Mouse (Mus musculus) G1E (cell line): ENCODE data around the gene Etl4. TPM values are rescaled to one million over a fixed set of nuclear protein-coding genes. Genes with fewer than 3 reads are reported as not detected.

Experiments
- ATAC-seq: 2 replicates; pipeline ENCODE4 v1.8.0; 2016; ENCODE audit warnings: mild to moderate bottlenecking; ENCODE audit not compliant: insufficient number of reproducible peaks, poor library complexity, low FRiP score, severe bottlenecking; ENCODE audit errors: extremely low read depth
- DNase-seq: peaks from one replicate; pipeline ENCODE4 v3.0.0; 2012; ENCODE audit warnings: low spot score
- H3K27me3 ChIP-seq: 2 replicates; pipeline ENCODE4 v1.6.1; 2012; ENCODE audit warnings: mild to moderate bottlenecking, low read length, inconsistent platforms; ENCODE audit not compliant: insufficient read depth
- H3K36me3 ChIP-seq: replicated peaks from 2 replicates; pipeline ENCODE3; 2012; ENCODE audit warnings: mild to moderate bottlenecking, inconsistent platforms
- H3K4me1 ChIP-seq: 2 replicates; pipeline ENCODE4 v1.6.1; 2012; ENCODE audit warnings: low read depth, low read length, inconsistent platforms, mixed read lengths; ENCODE audit not compliant: insufficient read depth
- H3K4me3 ChIP-seq: 2 replicates; pipeline ENCODE4 v1.5.1; 2012; ENCODE audit warnings: low read depth, mild to moderate bottlenecking, inconsistent platforms, low read length, moderate library complexity, mixed read lengths
- H3K9me3 ChIP-seq: replicated peaks from 2 replicates; pipeline ENCODE4 v1.6.1; 2012; ENCODE audit warnings: inconsistent platforms
- CTCF ChIP-seq: IDR thresholded peaks from 2 replicates; pipeline ENCODE4 v1.5.1; 2012; ENCODE audit warnings: low read depth, low read length, inconsistent platforms, mixed read lengths
- GATA1 ChIP-seq: IDR thresholded peaks from 2 replicates; pipeline ENCODE4 v1.6.1; 2012; ENCODE audit warnings: borderline replicate concordance, low read length, inconsistent platforms, mixed read lengths
- GATA2 ChIP-seq: IDR thresholded peaks from 2 replicates; pipeline ENCODE4 v1.6.1; 2012; ENCODE audit warnings: low read depth, low read length, inconsistent platforms, borderline replicate concordance
- POLR2AphosphoS5 ChIP-seq: IDR thresholded peaks from 2 replicates; pipeline ENCODE4 v1.6.1; 2012; ENCODE audit warnings: low read depth, low read length, inconsistent platforms; ENCODE audit not compliant: insufficient replicate concordance
- TAL1 ChIP-seq: conservative IDR thresholded peaks from 2 replicates; pipeline ENCODE4 v1.6.1; 2012; ENCODE audit warnings: low read depth, low read length, inconsistent platforms, mixed read lengths
- polyA plus RNA-seq: library from polyadenylated mRNA; stranded (reverse); fragments of >175 nt; gene quantifications from 2 replicates; pipeline ENCODE4 v1.2.3, GENCODE M21; 2012
- total RNA-seq, 2 experiments: library from RNA; stranded (forward) in 1 of 2; stranded (reverse) in 1 of 2; fragments of 200-1000 nt in 1 of 2; fragments of >200 nt in 1 of 2; fragmentation: Nextera tagmentation in 1 of 2; gene quantifications; 2 replicates each; pipeline ENCODE4 v1.2.3; 2014 to 2017

Gene Etl4
- total and polyA plus RNA-seq, 3 experiments, result 0.44 TPM; not detected in 2

DNA sequence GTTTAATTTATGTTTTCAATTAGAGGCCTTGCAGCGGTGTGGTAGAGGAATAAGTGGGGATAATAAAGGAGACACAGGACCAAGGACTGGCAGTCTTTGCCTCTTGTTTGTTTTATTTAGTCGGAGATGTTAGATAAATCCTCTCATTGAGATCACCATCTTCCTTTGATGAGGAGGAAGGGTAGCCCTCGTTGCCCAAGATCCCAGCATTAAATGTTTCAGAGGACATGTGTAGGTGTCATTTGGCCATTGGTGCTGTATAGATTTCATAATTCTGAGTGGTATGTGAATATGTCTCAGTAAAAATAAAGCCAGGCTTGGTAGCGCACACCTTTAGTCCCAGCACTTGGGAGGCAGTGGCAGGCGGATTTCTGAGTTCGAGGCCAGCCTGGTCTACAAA, 508.4 kb downstream of the Etl4 start:
- ATAC-seq, result no peak
- Histone ChIP-seq H3K4me1 (no peaks in the 10 kb centered on the region), H3K27me3 (no peaks in the 10 kb centered on the region), H3K4me3 (no peak overlapping the region), H3K9me3 (no peaks in the 10 kb centered on the region), H3K36me3 (no peaks in the 10 kb centered on the region)
- DNase-seq, result no peak
- TF ChIP-seq TAL1 (no peak), GATA1 (no peak), CTCF (no peak), POLR2AphosphoS5 (no peak), GATA2 (no peak)

DNA sequence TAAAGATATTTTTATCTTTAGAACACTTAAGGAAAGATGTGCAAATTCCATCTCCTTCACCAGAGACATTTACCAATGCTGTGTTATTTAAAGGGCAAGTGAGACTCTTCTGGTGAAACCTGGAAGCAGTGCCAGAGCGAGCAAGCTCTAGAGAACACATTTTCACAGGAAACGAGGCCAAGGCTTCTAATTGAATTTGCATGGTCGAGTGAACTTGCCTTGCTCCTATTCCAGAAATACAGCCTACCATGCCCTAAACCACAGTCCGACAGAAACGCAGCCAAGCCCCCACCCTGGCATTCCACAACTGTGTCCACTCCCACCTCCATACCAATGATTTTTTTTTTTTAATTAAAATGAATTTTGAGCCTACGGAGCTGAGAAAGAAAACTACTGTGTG, 510.4 kb downstream of the Etl4 start:
- Histone ChIP-seq H3K27me3 (no peaks in the 10 kb centered on the region), H3K9me3 (no peaks in the 10 kb centered on the region), H3K36me3 (no peaks in the 10 kb centered on the region), H3K4me1 (no peaks in the 10 kb centered on the region), H3K4me3 (no peak overlapping the region)
- DNase-seq (no peak), ATAC-seq (no peak)
- TF ChIP-seq TAL1 (no peak), CTCF (no peak), GATA1 (no peak), GATA2 (no peak), POLR2AphosphoS5 (no peak)

- no peak for DNase-seq
- Histone ChIP-seq H3K36me3 (no peaks in the 10 kb centered on the region), H3K27me3 (no peaks in the 10 kb centered on the region), H3K4me3 (no peak overlapping the region), H3K4me1 (no peaks in the 10 kb centered on the region), H3K9me3 (no peaks in the 10 kb centered on the region)
- no peak for TF ChIP-seq TAL1
- TF ChIP-seq CTCF, result no peak
- TF ChIP-seq GATA2, result no peak
- TF ChIP-seq GATA1, result no peak
- no peak for TF ChIP-seq POLR2AphosphoS5
- ATAC-seq, result no peak
Observed at GRCm38 (mm10) chr2:20422275-20422674, 512.7 kb downstream of the Etl4 start.

- DNase-seq, result no peak
- no peak for ATAC-seq
- H3K9me3 ChIP-seq, result no peaks in the 10 kb centered on the region
- no peaks in the 10 kb centered on the region for H3K27me3 ChIP-seq
- TF ChIP-seq GATA1 (no peak), POLR2AphosphoS5 (no peak), CTCF (no peak), TAL1 (no peak), GATA2 (no peak)
- H3K4me3 ChIP-seq, result no peak overlapping the region
- no peaks in the 10 kb centered on the region for H3K36me3 ChIP-seq
- no peaks in the 10 kb centered on the region for H3K4me1 ChIP-seq
Observed at GRCm38 (mm10) chr2:20433656-20434055, 524.1 kb downstream of the Etl4 start.

- Histone ChIP-seq H3K9me3 (no peaks in the 10 kb centered on the region), H3K4me1 (no peaks in the 10 kb centered on the region), H3K36me3 (no peaks in the 10 kb centered on the region), H3K27me3 (no peaks in the 10 kb centered on the region), H3K4me3 (no peak overlapping the region)
- no peak for TF ChIP-seq CTCF
- TF ChIP-seq POLR2AphosphoS5, result no peak
- no peak for TF ChIP-seq GATA1
- TF ChIP-seq GATA2, result no peak
- no peak for TF ChIP-seq TAL1
- ATAC-seq (no peak), DNase-seq (no peak)
Observed at GRCm38 (mm10) chr2:20435530-20435929, 526.0 kb downstream of the Etl4 start.

DNA sequence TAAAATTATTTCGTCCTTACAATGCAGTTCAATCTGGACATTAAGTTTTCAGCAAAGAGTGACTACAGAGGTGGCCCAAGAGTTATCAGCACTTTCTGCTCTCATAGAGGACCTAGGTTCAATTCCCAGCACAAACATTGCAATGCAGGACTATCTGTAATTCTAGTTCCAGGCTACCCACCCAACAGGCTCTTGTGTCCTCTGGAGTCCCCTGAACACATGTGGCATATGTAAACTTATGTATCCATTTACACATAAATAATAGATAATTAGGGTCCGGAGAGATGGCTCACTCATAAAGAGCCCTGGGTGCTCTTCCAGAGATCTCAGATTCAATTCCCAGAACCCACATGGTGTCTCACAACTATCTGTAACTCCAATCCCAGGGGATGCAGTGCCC, 533.2 kb downstream of the Etl4 start:
- DNase-seq (no peak), ATAC-seq (no peak)
- no peaks in the 10 kb centered on the region for H3K36me3 ChIP-seq
- H3K4me3 ChIP-seq, result no peak overlapping the region
- no peaks in the 10 kb centered on the region for H3K9me3 ChIP-seq
- no peaks in the 10 kb centered on the region for H3K4me1 ChIP-seq
- TF ChIP-seq TAL1 (no peak), GATA2 (no peak), CTCF (no peak), GATA1 (no peak), POLR2AphosphoS5 (no peak)
- no peaks in the 10 kb centered on the region for H3K27me3 ChIP-seq
